Mouse (Mus musculus): ENCODE results near the gene Wfs1. TPM values are rescaled to one million over a fixed set of nuclear protein-coding genes. Genes with fewer than 3 reads are reported as not detected.

Gene Wfs1
- polyA plus RNA-seq, 1 experiment: 14.6 TPM

- DNase-seq (ENCODE audit: low read depth, low spot score): no peak
- WGBS: 86% methylated on average over 5 of the region's 5 CpGs
Measured at GRCm38 (mm10) chr5:36938021-36938420, 51.0 kb downstream of the Wfs1 start.

- DNase-seq (ENCODE audit: low read depth, low spot score): no peak
- WGBS: 31% methylated on average over 7 of the region's 7 CpGs
Measured at GRCm38 (mm10) chr5:36936548-36936947, 52.5 kb downstream of the Wfs1 start.

GRCm38 (mm10) chr5:36935486-36936473 is 53.2 kb downstream of the Wfs1 start:
- 67% methylated on average over 17 of the region's 17 CpGs for WGBS
- no peak for DNase-seq (ENCODE audit: low read depth, low spot score)

GRCm38 (mm10) chr5:36933383-36933782 is 55.6 kb downstream of the Wfs1 start:
- no peak for DNase-seq (ENCODE audit: low read depth, low spot score)
- WGBS: 17% methylated on average over 8 of the region's 8 CpGs

GRCm38 (mm10) chr5:36929376-36929775 is 59.6 kb downstream of the Wfs1 start:
- 59% methylated on average over 3 of the region's 3 CpGs for WGBS
- DNase-seq (ENCODE audit: low read depth, low spot score): no peak

DNA sequence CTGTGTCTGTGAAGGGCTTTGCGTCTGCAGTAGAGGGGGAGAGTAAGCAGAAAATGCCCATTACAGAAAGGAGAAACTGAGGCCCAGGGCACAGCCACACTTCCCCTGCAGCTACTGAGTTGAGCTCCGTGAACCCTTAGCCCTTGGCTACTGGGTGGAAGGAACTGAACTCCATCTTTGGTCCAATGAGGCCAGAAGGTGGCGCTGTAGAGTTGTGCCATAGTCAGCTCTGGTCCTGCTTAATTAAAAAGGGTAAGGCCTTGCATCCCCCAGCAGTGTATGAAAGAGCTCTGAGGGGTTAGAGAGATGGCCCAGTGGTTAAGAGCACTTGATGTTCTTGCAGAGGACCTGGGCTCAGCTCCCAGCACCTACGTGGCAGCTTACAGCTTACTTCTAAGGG is 60.3 kb downstream of the Wfs1 start:
- WGBS: 48% methylated on average over 4 of the region's 4 CpGs
- DNase-seq (ENCODE audit: low read depth, low spot score): no peak

GRCm38 (mm10) chr5:36923826-36924700 is 64.9 kb downstream of the Wfs1 start:
- DNase-seq (ENCODE audit: low read depth, low spot score): no peak
- WGBS: 34% methylated on average over 11 of the region's 11 CpGs

- 62% methylated on average over 10 of the region's 10 CpGs for WGBS
- DNase-seq (ENCODE audit: low read depth, low spot score): no peak
Measured at GRCm38 (mm10) chr5:36922811-36923210, 66.2 kb downstream of the Wfs1 start.

DNA sequence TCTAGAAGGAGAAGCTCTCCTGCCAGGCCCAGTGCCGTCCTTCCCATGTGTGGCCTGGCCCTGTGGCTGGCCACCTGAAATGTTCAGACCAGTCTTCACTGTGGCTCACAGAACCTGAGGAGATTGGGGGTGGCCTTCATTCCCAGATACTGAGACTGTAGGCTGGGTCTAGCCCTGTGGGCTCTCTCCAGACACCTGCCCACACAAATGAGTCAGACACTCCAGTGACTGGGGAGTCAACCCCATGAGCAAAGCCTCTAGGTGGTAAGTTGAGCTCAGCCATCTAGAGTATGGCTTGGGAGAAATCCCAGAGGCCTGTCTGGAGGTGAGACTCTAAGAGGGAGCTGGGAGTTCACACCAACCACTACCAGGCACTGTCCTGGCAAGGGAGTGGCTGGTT is 67.1 kb downstream of the Wfs1 start:
- 82% methylated on average over 1 of the region's 1 CpGs for WGBS
- DNase-seq (ENCODE audit: low read depth, low spot score): no peak

DNA sequence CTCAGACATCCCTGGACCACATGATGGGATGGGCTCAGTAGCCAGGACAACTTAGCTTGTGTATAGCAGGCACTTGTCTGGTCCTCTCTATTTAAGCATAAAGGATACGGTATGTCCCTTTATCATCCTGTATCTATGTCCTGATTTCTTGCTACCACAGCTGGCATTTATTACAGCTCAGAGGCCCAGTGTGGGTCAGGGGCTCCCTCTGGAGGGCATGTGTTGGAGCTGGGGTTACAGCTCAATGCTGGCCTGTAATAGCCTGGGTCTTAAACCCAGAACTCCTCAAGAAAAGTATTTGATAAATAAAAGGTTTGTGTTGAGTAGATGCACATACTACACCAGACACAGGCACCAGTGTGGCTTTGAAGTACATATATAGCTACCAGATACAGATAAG is 68.9 kb downstream of the Wfs1 start:
- WGBS: 49% methylated on average over 1 of the region's 1 CpGs

GRCm38 (mm10) chr5:36918016-36918415 is 71.0 kb downstream of the Wfs1 start:
- 70% methylated on average over 7 of the region's 7 CpGs for WGBS
- no peak for DNase-seq (ENCODE audit: low read depth, low spot score)

More for the DNA sequence above, 68.9 kb downstream of the Wfs1 start:
- no peak for DNase-seq (ENCODE audit: low read depth, low spot score)

- 74% methylated on average over 4 of the region's 4 CpGs for WGBS
- no peak for DNase-seq (ENCODE audit: low read depth, low spot score)
Measured at GRCm38 (mm10) chr5:36917245-36917644, 71.8 kb downstream of the Wfs1 start.

DNA sequence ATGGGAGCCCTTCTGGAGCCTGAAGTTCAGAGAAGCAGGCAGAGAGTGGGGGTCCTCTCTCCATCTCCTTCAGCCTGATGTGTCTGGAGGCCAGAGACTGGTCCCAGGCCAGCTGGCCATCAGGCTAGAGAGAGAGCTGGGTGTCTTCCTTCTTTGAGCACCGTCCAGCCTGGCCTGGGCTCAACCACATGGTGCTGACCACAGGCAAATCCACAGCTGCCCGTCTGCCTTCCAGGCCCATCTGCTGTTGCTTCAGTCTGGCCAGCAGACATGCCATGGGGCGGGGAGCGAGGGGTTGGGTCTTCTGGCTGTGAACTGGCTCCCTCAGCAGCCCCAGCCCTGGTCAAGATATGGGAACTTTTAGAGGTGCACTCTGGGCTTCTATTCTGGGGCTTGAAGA is 72.4 kb downstream of the Wfs1 start:
- 71% methylated on average over 4 of the region's 4 CpGs for whole genome bisulfite sequencing
- DNase-seq (ENCODE audit: low read depth, low spot score): no peak

Other genes with a start within 250 kb of the Wfs1 start
- 12.2 and 13.7 TPM in 2 replicates for gene Bloc1s4, start 240.6 kb downstream of the Wfs1 start, polyA plus RNA-seq (2012; rRNA removed)
- 103 TPM in 2 replicates for gene Mrfap1, start 192.4 kb downstream of the Wfs1 start, polyA plus RNA-seq (2012; rRNA removed)
- 42.6 and 66.2 TPM in 2 replicates for gene Man2b2, start 158.6 kb downstream of the Wfs1 start, polyA plus RNA-seq (2012; rRNA removed)
- gene Ppp2r2c, start 120.7 kb downstream of the Wfs1 start, polyA plus RNA-seq (2012; rRNA removed): 0.95 and 1.1 TPM in 2 replicates
- 0.60 and 0.84 TPM in 2 replicates for gene Gm1043, start 96.2 kb upstream of the Wfs1 start, polyA plus RNA-seq (2012; rRNA removed)

Measured in large intestine, adult 2 months (tissue).